Mouse (Mus musculus): Measurements from ENCODE around the gene Slc29a2.

DNA sequence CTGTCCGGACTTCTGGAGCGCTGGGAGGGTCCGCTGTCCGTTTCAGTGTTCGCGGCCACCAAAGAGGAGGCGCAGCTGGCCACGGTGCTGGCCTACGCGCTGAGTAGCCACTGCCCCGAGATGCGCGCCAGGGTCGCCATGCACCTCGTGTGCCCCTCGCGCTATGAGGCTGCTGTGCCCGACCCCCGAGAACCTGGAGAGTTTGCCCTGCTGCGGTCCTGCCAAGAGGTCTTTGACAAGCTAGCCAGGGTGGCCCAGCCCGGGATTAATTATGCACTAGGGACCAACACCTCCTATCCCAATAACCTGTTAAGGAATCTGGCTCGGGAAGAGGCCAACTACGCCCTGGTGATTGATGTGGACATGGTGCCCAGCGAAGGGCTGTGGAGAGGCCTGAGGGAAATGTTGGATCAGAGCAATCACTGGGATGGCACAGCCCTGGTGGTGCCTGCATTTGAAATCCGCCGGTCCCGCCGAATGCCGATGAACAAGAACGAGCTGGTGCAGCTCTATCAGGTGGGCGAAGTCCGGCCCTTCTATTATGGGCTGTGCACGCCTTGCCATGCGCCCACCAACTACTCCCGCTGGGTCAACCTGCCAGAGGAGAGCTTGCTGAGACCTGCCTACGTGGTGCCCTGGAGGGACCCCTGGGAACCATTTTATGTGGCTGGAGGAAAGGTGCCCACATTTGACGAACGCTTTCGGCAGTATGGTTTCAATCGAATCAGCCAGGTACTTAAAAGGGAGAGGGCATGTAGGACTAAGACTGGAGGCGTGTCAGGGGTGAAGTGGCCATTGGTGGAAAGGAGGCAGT is 15.8 kb downstream of the Slc29a2 start:
- TF ChIP-seq TAL1 (IDR thresholded peaks at IDR 0.05; ENCODE audit: low read length) (no peak), GATA1 (IDR thresholded peaks at IDR 0.05; ENCODE audit: low read length) (no peak)

Data from erythroblast, embryonic 14.5 days (primary cell).